Mouse (Mus musculus) hindbrain, embryonic 15.5 days (tissue): ENCODE results near the gene Fads3. TPM values are rescaled to one million over a fixed set of nuclear protein-coding genes. Genes with fewer than 3 reads are reported as not detected.
A peak's percentile ranks its signal among the peaks of the same experiment; 100 is the strongest.

ENCODE experiments used
- ATAC-seq: fragments of 200-750 bp; cut with Nextera tagmentation; 2 replicates; pipeline ENCODE4 v1.8.0; 2017; ENCODE audit warnings: low read depth, moderate number of reproducible peaks, moderate TSS enrichment; ENCODE audit not compliant: low FRiP score
- H3K27ac ChIP-seq: fragments of 300-500 bp; sonication (generic); replicated peaks from 2 replicates; pipeline ENCODE4 v1.5.1; 2015; ENCODE audit warnings: mild to moderate bottlenecking, inconsistent platforms
- H3K27me3 ChIP-seq: fragments of 300-500 bp; sonication (generic); 2 replicates; pipeline ENCODE4 v1.6.1; 2015; ENCODE audit warnings: control low read depth, inconsistent platforms
- H3K36me3 ChIP-seq: fragments of 300-500 bp; sonication (generic); 2 replicates; pipeline ENCODE4 v1.6.1; 2015; ENCODE audit warnings: control low read depth, inconsistent platforms
- H3K4me1 ChIP-seq: fragments of 300-500 bp; sonication (generic); replicated peaks from 2 replicates; pipeline ENCODE4 v1.6.1; 2015; ENCODE audit warnings: control low read depth, inconsistent platforms
- H3K4me2 ChIP-seq: fragments of 300-500 bp; sonication (generic); 2 replicates; pipeline ENCODE4 v1.6.1; 2015; ENCODE audit warnings: moderate library complexity, mild to moderate bottlenecking, inconsistent platforms
- H3K4me3 ChIP-seq: fragments of 300-500 bp; sonication (generic); 2 replicates; pipeline ENCODE4 v1.5.1; 2015; ENCODE audit warnings: mild to moderate bottlenecking, inconsistent platforms
- H3K9ac ChIP-seq: fragments of 300-500 bp; sonication (generic); 2 replicates; pipeline ENCODE4 v1.6.1; 2015; ENCODE audit warnings: inconsistent platforms
- H3K9me3 ChIP-seq: fragments of 300-500 bp; sonication (generic); 2 replicates; pipeline ENCODE4 v1.6.1; 2016; ENCODE audit warnings: control low read depth, inconsistent platforms
- WGBS: fragments of 180-500 bp; shearing (Covaris S2); methylation state at CpG from one replicate; pipeline ENCODE4 v1.1.7; 2015; 5-methylcytosine and 5-hydroxymethylcytosine counted together
- polyA plus RNA-seq: library from polyadenylated mRNA; unstranded; fragments of >200 nt; fragmentation: Nextera tagmentation; extraction: Ambion mirVana; gene quantifications from 2 replicates; pipeline ENCODE4 v1.2.1, GENCODE M21; 2015

The Fads3 gene
- polyA plus RNA-seq, 1 experiment from 2014 or later: 31.4 TPM

GRCm38 (mm10) chr19:10042816-10043215 is 1.4 kb downstream of the Fads3 start:
- no peak overlapping the region for H3K27ac ChIP-seq
- peak overlapping the region; percentile 81 for H3K4me2 ChIP-seq
- no peaks in the 10 kb centered on the region for H3K9me3 ChIP-seq
- no peak for ATAC-seq
- 77% methylated on average over 4 of the region's 4 CpGs for WGBS
- H3K4me3 ChIP-seq: peak overlapping the region; percentile 66
- H3K9ac ChIP-seq: no peak overlapping the region
- no peaks in the 10 kb centered on the region for H3K36me3 ChIP-seq
- H3K27me3 ChIP-seq: no peaks in the 10 kb centered on the region
- peaks cover 36% of the 10 kb centered on the region for H3K4me1 ChIP-seq

- Histone ChIP-seq H3K4me3 (no peak overlapping the region), H3K27ac (no peak overlapping the region), H3K4me1 (peaks cover 36% of the 10 kb centered on the region), H3K9ac (no peak overlapping the region), H3K4me2 (peak overlapping the region; percentile 81; the same call in 1 of the 2 replicates), H3K9me3 (no peaks in the 10 kb centered on the region), H3K27me3 (no peaks in the 10 kb centered on the region), H3K36me3 (no peaks in the 10 kb centered on the region)
- no peak for ATAC-seq
Observed at GRCm38 (mm10) chr19:10043643-10044042, 2.3 kb downstream of the Fads3 start.

DNA sequence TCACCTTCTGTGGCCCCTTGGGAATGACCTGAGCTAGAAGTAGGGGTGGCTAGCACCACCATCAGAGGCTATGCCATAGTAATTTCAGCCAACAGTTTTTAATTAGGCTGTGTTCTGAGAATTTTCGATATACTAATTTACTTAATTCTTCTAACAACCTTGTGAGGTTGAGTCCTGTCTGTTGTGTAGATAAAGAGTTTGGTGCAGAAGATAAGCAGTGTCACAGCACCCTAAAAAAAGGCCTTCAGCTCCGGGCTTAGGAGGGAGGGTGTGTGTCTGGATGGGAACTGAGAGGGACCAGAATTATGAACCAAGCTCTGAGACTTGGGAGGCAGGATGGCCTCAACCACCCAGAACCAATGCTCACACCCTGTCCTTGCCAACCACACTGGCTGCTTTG is 4.3 kb downstream of the Fads3 start:
- H3K4me2 ChIP-seq: no peak overlapping the region
- H3K27ac ChIP-seq: no peak overlapping the region
- peaks cover 30% of the 10 kb centered on the region for H3K4me1 ChIP-seq
- H3K4me3 ChIP-seq: no peak overlapping the region
- WGBS: 85% methylated on average over 2 of the region's 2 CpGs
- no peaks in the 10 kb centered on the region for H3K36me3 ChIP-seq
- H3K9ac ChIP-seq: no peak overlapping the region
- ATAC-seq: no peak
- no peaks in the 10 kb centered on the region for H3K27me3 ChIP-seq
- no peaks in the 10 kb centered on the region for H3K9me3 ChIP-seq

- H3K9ac ChIP-seq: no peak overlapping the region
- ATAC-seq: no peak
- WGBS: 77% methylated on average over 4 of the region's 4 CpGs
- no peaks in the 10 kb centered on the region for H3K36me3 ChIP-seq
- H3K9me3 ChIP-seq: no peaks in the 10 kb centered on the region
- H3K27ac ChIP-seq: no peak overlapping the region
- H3K27me3 ChIP-seq: no peaks in the 10 kb centered on the region
- peaks cover 25% of the 10 kb centered on the region for H3K4me1 ChIP-seq
- no peak overlapping the region for H3K4me3 ChIP-seq
- no peak overlapping the region for H3K4me2 ChIP-seq
Observed at GRCm38 (mm10) chr19:10046346-10046745, 5.0 kb downstream of the Fads3 start.

GRCm38 (mm10) chr19:10046983-10047382 is 5.6 kb downstream of the Fads3 start:
- Histone ChIP-seq H3K27ac (no peak overlapping the region), H3K27me3 (no peaks in the 10 kb centered on the region), H3K4me3 (no peak overlapping the region), H3K36me3 (no peaks in the 10 kb centered on the region), H3K9me3 (no peaks in the 10 kb centered on the region), H3K4me1 (peaks cover 23% of the 10 kb centered on the region), H3K4me2 (no peak overlapping the region), H3K9ac (no peak overlapping the region)
- ATAC-seq: no peak
- 55% methylated on average over 3 of the region's 3 CpGs for WGBS

DNA sequence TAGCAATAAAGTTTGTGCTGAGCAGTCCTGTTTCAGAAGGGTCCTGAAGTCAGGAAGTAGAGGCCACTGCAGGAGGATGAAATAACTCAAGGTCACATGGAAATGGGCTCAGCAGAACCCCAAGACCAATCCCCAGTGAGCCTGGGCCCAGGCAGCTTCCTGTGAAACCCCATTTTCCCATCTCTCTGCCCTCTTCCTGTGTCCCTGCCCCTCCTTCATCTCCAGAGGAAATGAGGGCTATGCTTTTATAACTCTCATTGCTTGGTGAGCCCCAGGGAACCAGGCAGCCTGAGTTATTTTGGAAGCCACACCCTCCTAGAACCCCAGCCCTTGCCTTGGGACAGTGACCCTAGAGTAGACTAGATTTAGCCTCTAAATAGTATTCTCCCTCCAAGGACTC is 8.2 kb downstream of the Fads3 start:
- Histone ChIP-seq H3K36me3 (peaks cover 22% of the 10 kb centered on the region), H3K27me3 (no peaks in the 10 kb centered on the region), H3K9ac (no peak overlapping the region), H3K4me3 (no peak overlapping the region), H3K4me2 (no peak overlapping the region), H3K27ac (no peak overlapping the region), H3K4me1 (no peaks in the 10 kb centered on the region), H3K9me3 (no peaks in the 10 kb centered on the region)
- no peak for ATAC-seq

GRCm38 (mm10) chr19:10050438-10050837 is 9.1 kb downstream of the Fads3 start:
- Histone ChIP-seq H3K4me3 (no peak overlapping the region), H3K4me1 (no peaks in the 10 kb centered on the region), H3K9me3 (no peaks in the 10 kb centered on the region), H3K4me2 (no peak overlapping the region), H3K9ac (no peak overlapping the region), H3K27me3 (no peaks in the 10 kb centered on the region), H3K36me3 (peaks cover 30% of the 10 kb centered on the region), H3K27ac (no peak overlapping the region)
- ATAC-seq: no peak
- 82% methylated on average over 2 of the region's 2 CpGs for WGBS

DNA sequence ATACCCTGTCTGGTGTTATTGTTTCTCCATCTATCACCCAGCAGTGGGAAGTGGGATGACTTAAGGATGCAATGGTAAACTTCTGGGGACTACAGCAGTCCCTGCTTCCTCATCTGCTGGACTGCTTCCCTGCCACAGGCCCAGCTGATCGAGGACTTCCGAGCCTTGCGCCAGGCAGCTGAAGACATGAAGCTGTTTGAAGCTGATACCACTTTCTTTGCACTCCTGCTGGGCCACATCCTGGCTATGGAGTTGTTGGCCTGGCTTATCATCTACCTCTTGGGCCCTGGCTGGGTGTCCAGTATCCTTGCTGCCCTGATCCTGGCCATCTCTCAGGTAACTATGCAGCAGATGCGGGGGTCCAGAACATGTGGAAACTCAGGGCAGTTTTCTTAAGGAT is 11.3 kb downstream of the Fads3 start:
- no peak overlapping the region for H3K27ac ChIP-seq
- H3K9me3 ChIP-seq: no peaks in the 10 kb centered on the region
- no peaks in the 10 kb centered on the region for H3K27me3 ChIP-seq
- peaks cover 37% of the 10 kb centered on the region for H3K36me3 ChIP-seq
- no peaks in the 10 kb centered on the region for H3K4me1 ChIP-seq
- H3K9ac ChIP-seq: no peak overlapping the region
- ATAC-seq: no peak
- 79% methylated on average over 4 of the region's 4 CpGs for WGBS
- H3K4me3 ChIP-seq: no peak overlapping the region
- no peak overlapping the region for H3K4me2 ChIP-seq

DNA sequence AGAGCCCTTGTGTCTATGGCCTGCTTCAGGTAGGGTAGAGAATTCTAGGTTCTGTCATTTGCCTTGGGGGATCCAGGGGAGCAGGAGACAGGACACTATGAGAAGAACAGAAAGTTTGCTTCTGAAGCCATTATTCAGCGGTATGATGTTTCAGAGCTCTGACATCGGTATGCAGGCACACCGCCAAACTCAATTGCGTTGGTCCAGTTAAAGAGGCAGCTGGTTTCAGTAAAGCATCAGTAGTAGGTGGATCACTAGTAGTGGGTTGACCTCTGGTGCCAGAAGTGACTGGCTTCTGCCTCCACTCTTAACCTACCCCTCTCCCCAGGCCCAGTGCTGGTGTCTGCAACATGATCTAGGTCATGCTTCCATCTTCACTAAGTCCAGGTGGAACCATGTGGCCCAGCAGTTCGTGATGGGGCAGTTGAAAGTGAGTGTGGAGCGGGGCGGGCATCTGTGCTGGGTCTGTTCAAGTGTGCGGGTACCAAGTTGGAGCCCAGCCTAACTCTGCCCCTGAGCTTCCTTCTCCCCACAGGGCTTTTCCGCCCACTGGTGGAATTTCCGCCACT is 12.4 kb downstream of the Fads3 start:
- ATAC-seq: no peak
- Histone ChIP-seq H3K4me2 (no peak overlapping the region), H3K27ac (no peak overlapping the region), H3K9ac (no peak overlapping the region), H3K36me3 (peaks cover 44% of the 10 kb centered on the region), H3K4me1 (no peaks in the 10 kb centered on the region), H3K27me3 (no peaks in the 10 kb centered on the region), H3K9me3 (no peaks in the 10 kb centered on the region), H3K4me3 (no peak overlapping the region)
- 94% methylated on average over 10 of the region's 10 CpGs for WGBS

- 89% methylated on average over 6 of the region's 6 CpGs for WGBS
- H3K9ac ChIP-seq: no peak overlapping the region
- peaks cover 45% of the 10 kb centered on the region for H3K36me3 ChIP-seq
Observed at GRCm38 (mm10) chr19:10054361-10055075, 13.1 kb downstream of the Fads3 start.

GRCm38 (mm10) chr19:10055261-10055660 is 13.9 kb downstream of the Fads3 start:
- Histone ChIP-seq H3K36me3 (peaks cover 45% of the 10 kb centered on the region), H3K4me3 (no peak overlapping the region), H3K4me1 (no peaks in the 10 kb centered on the region), H3K9ac (no peak overlapping the region), H3K27me3 (no peaks in the 10 kb centered on the region), H3K27ac (no peak overlapping the region), H3K4me2 (no peak overlapping the region), H3K9me3 (no peaks in the 10 kb centered on the region)
- WGBS: 84% methylated on average over 3 of the region's 3 CpGs
- no peak for ATAC-seq

More at GRCm38 (mm10) chr19:10054361-10055075, 13.1 kb downstream of the Fads3 start:
- no peak for ATAC-seq
- Histone ChIP-seq H3K27me3 (no peaks in the 10 kb centered on the region), H3K4me1 (no peaks in the 10 kb centered on the region), H3K4me3 (no peak overlapping the region), H3K9me3 (no peaks in the 10 kb centered on the region), H3K27ac (no peak overlapping the region), H3K4me2 (no peak overlapping the region)

- 88% methylated on average over 22 of the region's 22 CpGs for WGBS
- no peak for ATAC-seq
Observed at GRCm38 (mm10) chr19:10055783-10056660, 14.7 kb downstream of the Fads3 start.

More at GRCm38 (mm10) chr19:10055783-10056660, 14.7 kb downstream of the Fads3 start:
- no peaks in the 10 kb centered on the region for H3K9me3 ChIP-seq
- no peak overlapping the region for H3K27ac ChIP-seq
- no peak overlapping the region for H3K4me2 ChIP-seq
- H3K4me3 ChIP-seq: no peak overlapping the region
- H3K9ac ChIP-seq: no peak overlapping the region
- peaks cover 5% of the 10 kb centered on the region for H3K4me1 ChIP-seq
- H3K27me3 ChIP-seq: no peaks in the 10 kb centered on the region
- peaks cover 46% of the 10 kb centered on the region for H3K36me3 ChIP-seq
